Mouse (Mus musculus) Patski (cell line): ENCODE results near the gene Plcd3. TPM values are rescaled to one million over a fixed set of nuclear protein-coding genes. Genes with fewer than 3 reads are reported as not detected.

Experiments
- ATAC-seq: fragments of 100-300 bp; one replicate; pipeline ENCODE4 v1.8.0; 2021
- CTCF ChIA-PET: fragments of 350-600 bp; sonication (Branson Sonifier 250); formaldehyde crosslinking; loops from one replicate; lab custom pipeline; 2022; ENCODE audit warnings: inconsistent platforms; lab: Charles Lee
- POLR2A ChIA-PET: fragments of 350-600 bp; sonication (Branson Sonifier 250); formaldehyde crosslinking; loops from one replicate; lab custom pipeline; 2022; ENCODE audit warnings: antibody characterized with exemption, inconsistent platforms; lab: Charles Lee
- DNase-seq: peaks from one replicate; pipeline ENCODE4 v3.0.0-alpha.2; 2011; ENCODE audit warnings: low read depth, low spot score
- H3K27me3 ChIP-seq: fragments of 371-371 bp; one replicate; pipeline ENCODE4 v1.5.1; 2021
- CTCF ChIP-seq: fragments of 100-300 bp; IDR thresholded peaks from one replicate; pipeline ENCODE4 v1.5.1; 2021
- in situ Hi-C: fragments of 300-500 bp; cut with MboI; formaldehyde crosslinking; loops from 3 replicates; pipeline ENCODE4 v1.11.1; 2018; ENCODE audit warnings: low pct_unique_long_range_greater_than_20kb, mixed read lengths
- polyA plus RNA-seq: library from polyadenylated mRNA; unstranded; gene quantifications from one replicate; pipeline ENCODE4 v1.2.3, GENCODE M21; 2021

Plcd3 gene
- polyA plus RNA-seq, 1 experiment from 2014 or later, result 56.1 TPM

GRCm38 (mm10) chr11:103093862-103094833 lies 7.3 kb downstream of the Plcd3 start:
- DNase-seq, result no peak

GRCm38 (mm10) chr11:103093306-103093705 lies 8.2 kb downstream of the Plcd3 start:
- no peaks in the 10 kb centered on the region for H3K27me3 ChIP-seq
- no peak for TF ChIP-seq CTCF
- ATAC-seq (no peak), DNase-seq (no peak)
- POLR2A ChIA-PET, result interaction anchor here (0.8 to 1.5 kb wide), 2 partner anchors 10 to 25 kb away, joined by 3 to 11 read pairs; no protein-coding TSS in a partner anchor
- in situ Hi-C loops, result no loop called here
- CTCF ChIA-PET, result interaction anchor here (1.8 kb wide), 1 partner anchor 10 kb away, joined by 7 read pairs; no protein-coding TSS in a partner anchor

More at GRCm38 (mm10) chr11:103093862-103094833, 7.3 kb downstream of the Plcd3 start:
- ATAC-seq, result peak; percentile 77
- no peak for TF ChIP-seq CTCF
- in situ Hi-C loops, result no loop called here
- H3K27me3 ChIP-seq, result no peaks in the 10 kb centered on the region
- ChIA-PET POLR2A (interaction anchor here (0.8 to 1.5 kb wide), 3 partner anchors 11 to 26 kb away, joined by 3 to 11 read pairs (median 3); no protein-coding TSS in a partner anchor), CTCF (interaction anchor here (1.8 kb wide), 1 partner anchor 11 kb away, joined by 7 read pairs; no protein-coding TSS in a partner anchor)

- in situ Hi-C loops, result no loop called here
- POLR2A ChIA-PET, result no interaction called here
- no peak for TF ChIP-seq CTCF
- CTCF ChIA-PET, result no interaction called here
- ATAC-seq, result no peak
- no peaks in the 10 kb centered on the region for H3K27me3 ChIP-seq
- no peak for DNase-seq
Measured at GRCm38 (mm10) chr11:103081631-103082030, 19.8 kb downstream of the Plcd3 start.

- ATAC-seq, result no peak
- TF ChIP-seq CTCF, result no peak
- CTCF ChIA-PET, result no interaction called here
- H3K27me3 ChIP-seq, result no peaks in the 10 kb centered on the region
- no peak for DNase-seq
- in situ Hi-C loops, result no loop called here
- POLR2A ChIA-PET, result interaction anchor here (1.2 kb wide), 1 partner anchor 14 kb away, joined by 3 read pairs; no protein-coding TSS in a partner anchor
Measured at GRCm38 (mm10) chr11:103080323-103081091, 21.0 kb downstream of the Plcd3 start.

- DNase-seq, result no peak
- POLR2A ChIA-PET, result no interaction called here
- CTCF ChIA-PET, result interaction anchor here (2.0 kb wide), 1 partner anchor 25 kb away, joined by 6 read pairs; no protein-coding TSS in a partner anchor
- H3K27me3 ChIP-seq, result no peaks in the 10 kb centered on the region
- TF ChIP-seq CTCF, result no peak
- in situ Hi-C loops, result no loop called here
- ATAC-seq, result no peak
Measured at GRCm38 (mm10) chr11:103078131-103078530, 23.3 kb downstream of the Plcd3 start.

- no peak for ATAC-seq
- in situ Hi-C loops, result no loop called here
- no peaks in the 10 kb centered on the region for H3K27me3 ChIP-seq
- DNase-seq, result no peak
- ChIA-PET POLR2A (no interaction called here), CTCF (no interaction called here)
- no peak for TF ChIP-seq CTCF
Measured at GRCm38 (mm10) chr11:103076581-103076980, 24.9 kb downstream of the Plcd3 start.

GRCm38 (mm10) chr11:103076010-103076409 lies 25.4 kb downstream of the Plcd3 start:
- DNase-seq (no peak), ATAC-seq (no peak)
- ChIA-PET CTCF (no interaction called here), POLR2A (no interaction called here)
- in situ Hi-C loops, result no loop called here
- H3K27me3 ChIP-seq, result no peaks in the 10 kb centered on the region
- TF ChIP-seq CTCF, result no peak

GRCm38 (mm10) chr11:103074796-103075323 lies 26.6 kb downstream of the Plcd3 start:
- ATAC-seq (no peak), DNase-seq (no peak)
- ChIA-PET CTCF (no interaction called here), POLR2A (no interaction called here)
- in situ Hi-C loops, result no loop called here
- no peak for TF ChIP-seq CTCF
- no peaks in the 10 kb centered on the region for H3K27me3 ChIP-seq

GRCm38 (mm10) chr11:103074121-103074650 lies 27.3 kb downstream of the Plcd3 start:
- ChIA-PET CTCF (interaction anchor here (1.2 kb wide), 1 partner anchor 16 kb away, joined by 3 read pairs; no protein-coding TSS in a partner anchor), POLR2A (no interaction called here)
- DNase-seq, result no peak
- H3K27me3 ChIP-seq, result no peaks in the 10 kb centered on the region
- TF ChIP-seq CTCF, result no peak
- ATAC-seq, result no peak
- in situ Hi-C loops, result no loop called here

- no peaks in the 10 kb centered on the region for H3K27me3 ChIP-seq
- DNase-seq, result no peak
- no peak for ATAC-seq
- CTCF ChIA-PET, result interaction anchor here (1.2 kb wide), 1 partner anchor 16 kb away, joined by 3 read pairs; no protein-coding TSS in a partner anchor
- no peak for TF ChIP-seq CTCF
- POLR2A ChIA-PET, result no interaction called here
- in situ Hi-C loops, result no loop called here
Measured at GRCm38 (mm10) chr11:103073671-103074070, 27.8 kb downstream of the Plcd3 start.
